Mouse (Mus musculus): ENCODE measurements around the gene Cnih1. TPM values are rescaled to one million over a fixed set of nuclear protein-coding genes. Genes with fewer than 3 reads are reported as not detected.
"Not testable (repeated sequence)": the region's sequence is repeated elsewhere in the genome, so short reads cannot be mapped to it uniquely, and the experiment has no call there.

Cnih1 gene
- total and polyA plus RNA-seq, 3 experiments: 48.7 to 52.2 (median 48.7) TPM

DNA sequence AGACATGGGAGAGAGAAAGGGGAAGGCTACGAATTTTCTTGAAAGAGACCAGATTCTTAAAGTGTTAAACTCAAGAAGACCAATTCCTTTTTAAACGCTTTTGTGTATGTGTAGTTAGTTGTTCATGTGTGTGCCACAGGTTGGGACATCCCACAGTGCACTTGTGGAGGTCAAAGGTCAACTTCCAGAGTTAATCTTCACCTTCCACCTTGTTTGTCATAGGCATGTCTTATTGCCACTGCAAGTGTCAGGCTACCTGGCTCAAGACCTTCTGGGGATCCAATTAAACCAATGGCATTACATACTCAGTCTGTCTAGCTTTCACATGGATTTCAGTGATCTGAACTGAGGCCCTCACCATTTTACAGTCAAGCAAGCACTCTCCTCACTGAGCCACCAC is 35.8 kb upstream of the Cnih1 start:
- H3K36me3 ChIP-seq (ENCODE audit: control insufficient read depth, insufficient read depth, low read length): peaks cover 2% of the 10 kb centered on the region; the same call in 1 of the 2 replicates
- WGBS: 67% methylated on average over 2 of the region's 2 CpGs
- intact Hi-C loops (cut with DNase I): loop anchor here (5.0 kb wide), 1 partner anchor 37 kb away; the partner anchor contains the start of gene Cnih1

GRCm38 (mm10) chr14:46821873-46822716 is 33.9 kb upstream of the Cnih1 start, which contains the start of gene Gmfb:
Gmfb (minus strand) TSS chr14:46822242.
- H3K36me3 ChIP-seq (ENCODE audit: control insufficient read depth, insufficient read depth, low read length): peaks cover 5% of the 10 kb centered on the region
- 1% methylated on average over 65 of the region's 65 CpGs for WGBS
- peak within 1 kb of the TSS; percentile 78 for H3K4me3 ChIP-seq
- H3K9ac ChIP-seq (ENCODE audit: low read depth, low read length): peak within 1 kb of the TSS; percentile 84
- TF ChIP-seq CTCF (IDR thresholded peaks at IDR 0.05) (peak; percentile 59), EP300 (IDR thresholded peaks at IDR 0.05; ENCODE audit: insufficient read depth, low read depth, low read length) (peak; percentile 84; the same call in 1 of the 2 replicates), POLR2A (IDR thresholded peaks at IDR 0.05; ENCODE audit: insufficient read depth, low read depth, low read length) (peak; percentile 87)
- H3K27ac ChIP-seq: peak within 1 kb of the TSS; percentile 99
- peaks cover 6% of the 10 kb centered on the region for H3K4me1 ChIP-seq (ENCODE audit: control insufficient read depth, insufficient read depth, low read length)
- peaks cover 6% of the 10 kb centered on the region for H3K79me2 ChIP-seq (replicated peaks; ENCODE audit: control insufficient read depth, insufficient read depth, low read length)
- intact Hi-C loops (cut with DNase I): loop anchor here (1.0 to 5.0 kb wide), 3 partner anchors 10 to 61 kb away; partner anchors contain the start of genes Cgrrf1, Cnih1 and Samd4
- no peaks in the 10 kb centered on the region for H3K27me3 ChIP-seq (ENCODE audit: control insufficient read depth, insufficient read depth, low read length)
- DNase-seq: peak; percentile 97 to 99

More for the DNA sequence above, 35.8 kb upstream of the Cnih1 start:
- Histone ChIP-seq H3K27me3 (ENCODE audit: control insufficient read depth, insufficient read depth, low read length) (no peaks in the 10 kb centered on the region), H3K27ac (no peak overlapping the region), H3K9ac (ENCODE audit: low read depth, low read length) (no peak overlapping the region), H3K4me1 (ENCODE audit: control insufficient read depth, insufficient read depth, low read length) (peaks cover 5% of the 10 kb centered on the region), H3K4me3 (no peak overlapping the region), H3K79me2 (replicated peaks; ENCODE audit: control insufficient read depth, insufficient read depth, low read length) (peaks cover 4% of the 10 kb centered on the region)
- TF ChIP-seq CTCF (IDR thresholded peaks at IDR 0.05) (no peak), POLR2A (IDR thresholded peaks at IDR 0.05; ENCODE audit: insufficient read depth, low read depth, low read length) (no peak), EP300 (IDR thresholded peaks at IDR 0.05; ENCODE audit: insufficient read depth, low read depth, low read length) (no peak)
- no peak for DNase-seq

DNA sequence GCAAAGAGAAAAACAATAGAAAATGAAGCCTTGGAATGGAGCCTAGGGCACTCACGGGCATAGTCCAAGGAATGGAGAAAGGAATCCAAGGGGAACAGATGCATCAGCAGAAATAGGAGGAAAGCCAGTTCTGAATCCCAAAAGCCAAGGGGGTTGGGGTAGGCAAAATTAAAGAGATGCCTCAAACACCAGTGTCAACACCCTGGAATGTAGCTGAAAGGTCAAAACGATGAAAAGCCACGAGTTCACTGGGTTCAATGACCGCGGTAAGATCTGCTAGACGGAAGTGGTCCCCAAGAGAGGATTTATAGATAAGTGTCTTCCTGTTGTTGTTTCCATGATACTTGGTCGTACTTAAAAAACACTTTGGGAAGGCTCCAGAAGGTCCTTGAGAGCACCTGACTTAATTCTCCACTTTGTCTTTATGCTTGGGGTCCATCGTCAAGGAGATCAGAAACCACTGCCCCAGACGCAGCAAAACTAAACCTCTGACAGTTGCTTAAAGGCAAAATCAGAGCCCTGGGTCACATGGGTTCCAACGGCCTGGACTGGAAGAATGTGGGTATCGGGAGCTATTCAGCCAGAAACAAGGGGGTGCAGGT is 33.2 kb upstream of the Cnih1 start:
- intact Hi-C loops (cut with DNase I): loop anchor here (2.0 to 5.0 kb wide), 2 partner anchors 34 to 61 kb away; partner anchors contain the start of genes Cnih1 and Samd4
- Histone ChIP-seq H3K27ac (peak overlapping the region; percentile 99), H3K79me2 (replicated peaks; ENCODE audit: control insufficient read depth, insufficient read depth, low read length) (peaks cover 6% of the 10 kb centered on the region), H3K27me3 (ENCODE audit: control insufficient read depth, insufficient read depth, low read length) (no peaks in the 10 kb centered on the region), H3K4me3 (peak overlapping the region; percentile 78), H3K36me3 (ENCODE audit: control insufficient read depth, insufficient read depth, low read length) (peaks cover 6% of the 10 kb centered on the region), H3K9ac (ENCODE audit: low read depth, low read length) (peak overlapping the region; percentile 84), H3K4me1 (ENCODE audit: control insufficient read depth, insufficient read depth, low read length) (peaks cover 6% of the 10 kb centered on the region)
- TF ChIP-seq EP300 (IDR thresholded peaks at IDR 0.05; ENCODE audit: insufficient read depth, low read depth, low read length) (no peak), CTCF (IDR thresholded peaks at IDR 0.05) (no peak), POLR2A (IDR thresholded peaks at IDR 0.05; ENCODE audit: insufficient read depth, low read depth, low read length) (no peak)
- WGBS: under 1% methylated on average over 11 of the region's 11 CpGs
- DNase-seq: peak; percentile 32 to 36

- WGBS: 92% methylated on average over 6 of the region's 6 CpGs
- not testable (repeated sequence) for DNase-seq; H3K79me2 ChIP-seq (replicated peaks; ENCODE audit: control insufficient read depth, insufficient read depth, low read length); H3K4me1 ChIP-seq (ENCODE audit: control insufficient read depth, insufficient read depth, low read length); H3K4me3 ChIP-seq; H3K9ac ChIP-seq (ENCODE audit: low read depth, low read length); H3K27me3 ChIP-seq (ENCODE audit: control insufficient read depth, insufficient read depth, low read length); H3K36me3 ChIP-seq (ENCODE audit: control insufficient read depth, insufficient read depth, low read length); H3K27ac ChIP-seq
- intact Hi-C loops (cut with DNase I): loop anchor here (2.0 to 5.0 kb wide), 2 partner anchors 33 to 63 kb away; partner anchors contain the start of genes Cnih1 and Samd4
Observed at GRCm38 (mm10) chr14:46819961-46820360, 31.8 kb upstream of the Cnih1 start.

DNA sequence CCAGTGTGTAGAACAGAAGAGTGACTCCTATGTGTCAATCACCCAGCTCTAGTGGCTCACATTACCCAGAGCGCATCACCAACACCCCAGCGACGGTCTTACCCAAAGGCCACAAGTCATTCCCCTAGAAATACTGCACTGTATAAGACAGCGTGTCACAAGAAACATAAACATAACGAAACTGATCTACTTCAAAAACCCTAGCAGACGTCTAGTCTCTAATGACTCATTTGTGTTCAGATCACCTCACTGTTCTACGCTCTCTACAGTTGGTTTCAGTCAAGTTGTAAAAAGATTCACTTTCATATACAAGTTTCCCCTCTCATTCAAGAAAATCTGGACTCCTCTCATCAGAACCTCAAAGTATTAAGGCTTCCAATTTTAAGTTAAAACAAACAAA is 30.5 kb upstream of the Cnih1 start:
- Histone ChIP-seq H3K9ac (ENCODE audit: low read depth, low read length) (no peak overlapping the region), H3K4me3 (no peak overlapping the region), H3K79me2 (replicated peaks; ENCODE audit: control insufficient read depth, insufficient read depth, low read length) (peaks cover 6% of the 10 kb centered on the region), H3K4me1 (ENCODE audit: control insufficient read depth, insufficient read depth, low read length) (peaks cover 6% of the 10 kb centered on the region), H3K27ac (no peak overlapping the region), H3K27me3 (ENCODE audit: control insufficient read depth, insufficient read depth, low read length) (no peaks in the 10 kb centered on the region), H3K36me3 (ENCODE audit: control insufficient read depth, insufficient read depth, low read length) (peaks cover 6% of the 10 kb centered on the region)
- intact Hi-C loops (cut with DNase I): no loop called here
- TF ChIP-seq EP300 (IDR thresholded peaks at IDR 0.05; ENCODE audit: insufficient read depth, low read depth, low read length) (no peak), CTCF (IDR thresholded peaks at IDR 0.05) (no peak), POLR2A (IDR thresholded peaks at IDR 0.05; ENCODE audit: insufficient read depth, low read depth, low read length) (no peak)
- 91% methylated on average over 7 of the region's 7 CpGs for WGBS
- DNase-seq: no peak
